Mouse (Mus musculus) forebrain, embryonic 12.5 days (tissue): ENCODE data around the gene Preb. TPM values are rescaled to one million over a fixed set of nuclear protein-coding genes. Genes with fewer than 3 reads are reported as not detected.

Source experiments
- ATAC-seq: fragments of 200-750 bp; cut with Nextera tagmentation; 2 replicates; pipeline ENCODE4 v1.8.0; 2017; ENCODE audit warnings: moderate TSS enrichment; ENCODE audit not compliant: low FRiP score
- H3K27ac ChIP-seq: fragments of 300-500 bp; sonication (generic); 2 replicates; pipeline ENCODE4 v1.5.1; 2016; ENCODE audit warnings: mild to moderate bottlenecking
- H3K27me3 ChIP-seq: fragments of 300-500 bp; sonication (generic); 2 replicates; pipeline ENCODE4 v1.6.1; 2016; ENCODE audit warnings: mild to moderate bottlenecking
- H3K36me3 ChIP-seq: fragments of 300-500 bp; sonication (generic); replicated peaks from 2 replicates; pipeline ENCODE4 v1.6.1; 2016; ENCODE audit warnings: mild to moderate bottlenecking
- H3K4me1 ChIP-seq: fragments of 300-500 bp; sonication (generic); 2 replicates; pipeline ENCODE4 v1.6.1; 2016
- H3K4me2 ChIP-seq: fragments of 300-500 bp; sonication (generic); 2 replicates; pipeline ENCODE4 v1.6.1; 2016; ENCODE audit warnings: mild to moderate bottlenecking, moderate library complexity
- H3K4me3 ChIP-seq: fragments of 300-500 bp; sonication (generic); replicated peaks from 2 replicates; pipeline ENCODE4 v1.5.1; 2016; ENCODE audit warnings: mild to moderate bottlenecking
- H3K9ac ChIP-seq: fragments of 300-500 bp; sonication (generic); 2 replicates; pipeline ENCODE4 v1.6.1; 2016; ENCODE audit warnings: mild to moderate bottlenecking
- H3K9me3 ChIP-seq: fragments of 300-500 bp; sonication (generic); 2 replicates; pipeline ENCODE4 v1.6.1; 2016
- WGBS: fragments of 180-500 bp; shearing (Covaris S2); methylation state at CpG from one replicate; pipeline ENCODE4 v1.1.7; 2016; 5-methylcytosine and 5-hydroxymethylcytosine counted together
- polyA plus RNA-seq: library from polyadenylated mRNA; unstranded; fragments of >200 nt; fragmentation: Nextera tagmentation; extraction: Ambion mirVana; gene quantifications from 2 replicates; pipeline ENCODE4 v1.2.1, GENCODE M21; 2016

Gene Preb
- 131 and 133 TPM in 2 replicates for polyA plus RNA-seq

- H3K4me2 ChIP-seq: peak within 1 kb of the TSS; percentile 86
- H3K4me1 ChIP-seq: peaks cover 21% of the 10 kb centered on the region
- peak within 1 kb of the TSS; percentile 78 for H3K4me3 ChIP-seq
- WGBS: under 1% methylated on average over 56 of the region's 56 CpGs
- H3K27ac ChIP-seq: peak within 1 kb of the TSS; percentile 88
- peak within 1 kb of the TSS; percentile 89 for H3K9ac ChIP-seq
- no peaks in the 10 kb centered on the region for H3K9me3 ChIP-seq
- H3K27me3 ChIP-seq: 0 out of 2 replicates have a peak, but pooled peaks cover 3% of the 10 kb centered on the region
- peak; percentile 95 for ATAC-seq
- peaks cover 24% of the 10 kb centered on the region for H3K36me3 ChIP-seq
Measured at GRCm38 (mm10) chr5:30959966-30960501, at the start of gene Preb. Gene Preb, minus strand, starts transcription at chr5:30960361.

DNA sequence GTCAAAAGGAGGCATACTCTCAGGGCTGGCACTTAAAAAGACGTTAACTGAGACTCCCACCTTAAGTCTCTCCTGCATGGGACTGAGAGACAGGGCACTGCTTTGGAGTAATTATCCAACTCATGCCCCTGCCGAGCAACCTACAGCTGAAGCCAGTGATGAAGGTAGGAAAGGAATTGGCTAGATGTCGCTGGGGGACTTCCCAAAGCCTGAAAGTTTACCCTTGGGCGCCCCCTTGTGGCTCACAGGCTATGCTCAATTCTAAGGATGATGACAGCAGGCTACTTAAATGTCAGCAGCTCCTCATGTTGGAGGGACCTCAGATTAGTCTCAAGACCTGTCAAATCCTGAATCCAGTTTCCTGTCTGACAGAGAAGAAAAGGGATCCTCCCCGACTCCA, 44.0 kb upstream of the Preb start:
- Histone ChIP-seq H3K4me1 (no peaks in the 10 kb centered on the region), H3K27ac (no peak overlapping the region), H3K36me3 (no peaks in the 10 kb centered on the region), H3K4me2 (no peak overlapping the region), H3K4me3 (no peak overlapping the region), H3K27me3 (peaks cover 6% of the 10 kb centered on the region; the same call in 1 of the 2 replicates), H3K9ac (no peak overlapping the region), H3K9me3 (no peaks in the 10 kb centered on the region)
- WGBS: 4% methylated on average over 5 of the region's 5 CpGs
- ATAC-seq: 0 out of 2 replicates have a peak, but pooled peaks have one; percentile 36

- no peak for ATAC-seq
- H3K4me2 ChIP-seq: no peak overlapping the region
- H3K36me3 ChIP-seq: no peaks in the 10 kb centered on the region
- peaks cover 6% of the 10 kb centered on the region; the same call in 1 of the 2 replicates for H3K27me3 ChIP-seq
- H3K4me1 ChIP-seq: no peaks in the 10 kb centered on the region
- H3K4me3 ChIP-seq: no peak overlapping the region
- 88% methylated on average over 4 of the region's 4 CpGs for WGBS
- no peak overlapping the region for H3K9ac ChIP-seq
- H3K9me3 ChIP-seq: no peaks in the 10 kb centered on the region
- H3K27ac ChIP-seq: no peak overlapping the region
Measured at GRCm38 (mm10) chr5:31001560-31001959, 41.4 kb upstream of the Preb start.

DNA sequence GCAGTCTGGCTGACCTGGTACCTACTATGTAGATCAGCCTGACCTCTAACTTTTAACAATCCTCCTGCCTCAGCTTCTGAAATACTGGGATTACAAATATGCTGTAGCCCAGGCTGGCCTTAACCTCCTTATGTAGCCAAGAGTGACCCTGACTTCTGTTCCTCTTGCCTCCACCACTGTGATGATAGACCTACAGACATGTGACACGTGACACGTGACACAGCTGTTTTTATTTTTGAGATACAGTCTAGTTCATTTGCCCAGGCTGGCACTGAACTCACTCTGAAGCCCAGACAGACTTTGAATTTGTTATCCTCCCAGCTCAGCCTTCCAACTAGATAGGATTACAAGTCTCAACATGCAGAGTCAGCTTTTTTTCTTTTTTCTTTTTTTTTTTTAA, 40.8 kb upstream of the Preb start:
- Histone ChIP-seq H3K27ac (no peak overlapping the region), H3K4me3 (no peak overlapping the region), H3K27me3 (peaks cover 6% of the 10 kb centered on the region; the same call in 1 of the 2 replicates), H3K4me1 (no peaks in the 10 kb centered on the region), H3K9me3 (no peaks in the 10 kb centered on the region), H3K36me3 (no peaks in the 10 kb centered on the region), H3K4me2 (no peak overlapping the region), H3K9ac (no peak overlapping the region)
- 86% methylated on average over 2 of the region's 2 CpGs for whole genome bisulfite sequencing
- no peak for ATAC-seq

GRCm38 (mm10) chr5:31000122-31000521, 40.0 kb upstream of the Preb start:
- 80% methylated on average over 7 of the region's 7 CpGs for WGBS
- ATAC-seq: no peak
- Histone ChIP-seq H3K9me3 (no peaks in the 10 kb centered on the region), H3K4me2 (no peak overlapping the region), H3K36me3 (no peaks in the 10 kb centered on the region), H3K4me3 (no peak overlapping the region), H3K27ac (no peak overlapping the region), H3K9ac (no peak overlapping the region), H3K4me1 (no peaks in the 10 kb centered on the region), H3K27me3 (peaks cover under 1% of the 10 kb centered on the region; the same call in 1 of the 2 replicates)

GRCm38 (mm10) chr5:30999324-30999723, 39.2 kb upstream of the Preb start:
- Histone ChIP-seq H3K4me3 (no peak overlapping the region), H3K4me1 (no peaks in the 10 kb centered on the region), H3K9me3 (no peaks in the 10 kb centered on the region), H3K27me3 (no peaks in the 10 kb centered on the region), H3K4me2 (no peak overlapping the region), H3K9ac (no peak overlapping the region), H3K36me3 (no peaks in the 10 kb centered on the region), H3K27ac (no peak overlapping the region)
- 72% methylated on average over 5 of the region's 5 CpGs for WGBS
- no peak for ATAC-seq

DNA sequence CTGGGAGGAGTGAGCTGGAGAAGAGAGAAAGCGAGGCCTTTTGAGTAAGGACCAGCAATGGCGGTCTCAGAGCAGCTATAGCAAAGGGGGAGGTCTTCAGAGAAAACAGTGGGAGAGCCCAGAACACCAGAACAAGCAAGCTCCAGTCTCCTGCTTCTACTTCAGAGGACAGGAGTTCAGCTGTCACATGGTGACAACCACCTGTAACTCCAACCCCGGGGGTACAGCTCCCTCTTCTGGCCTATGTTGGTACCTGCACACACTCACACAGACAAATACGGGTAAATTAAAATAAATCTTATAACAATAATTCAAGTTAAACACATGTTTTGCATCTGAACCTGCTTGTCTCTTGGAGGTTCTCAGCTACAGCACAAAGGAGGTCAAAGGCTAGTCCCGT, 38.1 kb upstream of the Preb start:
- Histone ChIP-seq H3K9ac (no peak overlapping the region), H3K27me3 (no peaks in the 10 kb centered on the region; the same call in 1 of the 2 replicates), H3K4me3 (no peak overlapping the region), H3K27ac (no peak overlapping the region), H3K4me2 (no peak overlapping the region), H3K9me3 (no peaks in the 10 kb centered on the region), H3K36me3 (no peaks in the 10 kb centered on the region), H3K4me1 (no peaks in the 10 kb centered on the region)
- no peak for ATAC-seq
- 23% methylated on average over 5 of the region's 5 CpGs for WGBS

- WGBS: 74% methylated on average over 11 of the region's 11 CpGs
- H3K4me1 ChIP-seq: no peaks in the 10 kb centered on the region
- ATAC-seq: no peak
Measured at GRCm38 (mm10) chr5:30994910-30995635, 34.9 kb upstream of the Preb start.

GRCm38 (mm10) chr5:30994074-30994473, 33.9 kb upstream of the Preb start:
- 77% methylated on average over 3 of the region's 3 CpGs for WGBS
- ATAC-seq: no peak

More at GRCm38 (mm10) chr5:30994910-30995635, 34.9 kb upstream of the Preb start:
- Histone ChIP-seq H3K27ac (no peak overlapping the region), H3K4me2 (no peak overlapping the region), H3K4me3 (no peak overlapping the region), H3K36me3 (no peaks in the 10 kb centered on the region), H3K9me3 (no peaks in the 10 kb centered on the region), H3K9ac (no peak overlapping the region), H3K27me3 (no peaks in the 10 kb centered on the region; the same call in 1 of the 2 replicates)

GRCm38 (mm10) chr5:30992980-30993676, 33.0 kb upstream of the Preb start:
- Histone ChIP-seq H3K9me3 (no peaks in the 10 kb centered on the region), H3K27ac (no peak overlapping the region), H3K9ac (no peak overlapping the region), H3K4me2 (no peak overlapping the region), H3K27me3 (no peaks in the 10 kb centered on the region; the same call in 1 of the 2 replicates), H3K36me3 (no peaks in the 10 kb centered on the region), H3K4me3 (no peak overlapping the region), H3K4me1 (no peaks in the 10 kb centered on the region)
- ATAC-seq: no peak
- WGBS: 84% methylated on average over 5 of the region's 5 CpGs

More at GRCm38 (mm10) chr5:30994074-30994473, 33.9 kb upstream of the Preb start:
- Histone ChIP-seq H3K4me3 (no peak overlapping the region), H3K9me3 (no peaks in the 10 kb centered on the region), H3K36me3 (no peaks in the 10 kb centered on the region), H3K9ac (no peak overlapping the region), H3K27ac (no peak overlapping the region), H3K27me3 (no peaks in the 10 kb centered on the region; the same call in 1 of the 2 replicates), H3K4me2 (no peak overlapping the region), H3K4me1 (no peaks in the 10 kb centered on the region)

- H3K4me2 ChIP-seq: no peak overlapping the region
- H3K4me1 ChIP-seq: no peaks in the 10 kb centered on the region
- H3K27ac ChIP-seq: no peak overlapping the region
- no peak overlapping the region for H3K9ac ChIP-seq
- no peak overlapping the region for H3K4me3 ChIP-seq
- ATAC-seq: no peak
- no peaks in the 10 kb centered on the region for H3K9me3 ChIP-seq
- H3K36me3 ChIP-seq: no peaks in the 10 kb centered on the region
- H3K27me3 ChIP-seq: no peaks in the 10 kb centered on the region
- WGBS: 19% methylated on average over 2 of the region's 2 CpGs
Measured at GRCm38 (mm10) chr5:30982357-30982756, 22.2 kb upstream of the Preb start.

- Histone ChIP-seq H3K9me3 (no peaks in the 10 kb centered on the region), H3K4me3 (no peak overlapping the region), H3K9ac (no peak overlapping the region), H3K27me3 (no peaks in the 10 kb centered on the region), H3K4me1 (no peaks in the 10 kb centered on the region), H3K27ac (no peak overlapping the region), H3K36me3 (no peaks in the 10 kb centered on the region), H3K4me2 (no peak overlapping the region)
- no peak for ATAC-seq
- 79% methylated on average over 9 of the region's 9 CpGs for WGBS
Measured at GRCm38 (mm10) chr5:30974870-30975656, 14.9 kb upstream of the Preb start.
